Mouse (Mus musculus) forebrain, embryonic 14.5 days (tissue): ENCODE measurements around the gene Tmem243. TPM values are rescaled to one million over a fixed set of nuclear protein-coding genes. Genes with fewer than 3 reads are reported as not detected.
A peak's percentile ranks its signal among the peaks of the same experiment; 100 is the strongest.

Experiments used
- ATAC-seq: fragments of 200-750 bp; cut with Nextera tagmentation; 2 replicates; pipeline ENCODE4 v1.8.0; 2017; ENCODE audit warnings: mild to moderate bottlenecking, moderate library complexity
- DNase-seq: peaks from one replicate; pipeline ENCODE4 v3.0.0-alpha.2; 2015; ENCODE audit warnings: low spot score
- H3K27ac ChIP-seq: fragments of 300-500 bp; sonication (generic); 2 replicates; pipeline ENCODE4 v1.5.1; 2014; ENCODE audit warnings: low read depth, mild to moderate bottlenecking, control low read depth, low read length, moderate library complexity
- H3K27me3 ChIP-seq: fragments of 300-500 bp; sonication (generic); replicated peaks from 2 replicates; pipeline ENCODE4 v1.6.1; 2014; ENCODE audit warnings: low read length, control low read depth, mixed read lengths; ENCODE audit not compliant: control insufficient read depth, insufficient read depth
- H3K36me3 ChIP-seq: fragments of 300-500 bp; sonication (generic); 2 replicates; pipeline ENCODE4 v1.6.1; 2014; ENCODE audit warnings: low read length, control low read depth; ENCODE audit not compliant: control insufficient read depth, insufficient read depth
- H3K4me1 ChIP-seq: fragments of 300-500 bp; sonication (generic); 2 replicates; pipeline ENCODE4 v1.6.1; 2014; ENCODE audit warnings: antibody characterized with exemption, low read length, control low read depth; ENCODE audit not compliant: control insufficient read depth, insufficient read depth
- H3K4me2 ChIP-seq: fragments of 300-500 bp; sonication (generic); 2 replicates; pipeline ENCODE4 v1.6.1; 2014; ENCODE audit warnings: mild to moderate bottlenecking, control low read depth, low read length
- H3K4me3 ChIP-seq: fragments of 300-500 bp; sonication (generic); 2 replicates; pipeline ENCODE4 v1.5.1; 2014; ENCODE audit warnings: low read depth, low read length, control low read depth
- H3K9ac ChIP-seq: fragments of 300-500 bp; sonication (generic); 2 replicates; pipeline ENCODE4 v1.6.1; 2014; ENCODE audit warnings: mild to moderate bottlenecking, low read length, control low read depth, moderate library complexity
- H3K9me3 ChIP-seq: fragments of 300-500 bp; sonication (generic); replicated peaks from 2 replicates; pipeline ENCODE4 v1.6.1; 2016; ENCODE audit warnings: low read length, control low read depth, mixed read lengths; ENCODE audit not compliant: control insufficient read depth
- WGBS: fragments of 180-500 bp; shearing (Covaris S2); extraction: QIAGEN DNeasy Blood & Tissue Kit; methylation state at CpG from one replicate; pipeline ENCODE4 v1.1.7; 2014; 5-methylcytosine and 5-hydroxymethylcytosine counted together
- polyA plus RNA-seq: library from polyadenylated mRNA; unstranded; fragments of >200 nt; fragmentation: Nextera tagmentation; extraction: Ambion mirVana; gene quantifications from 2 replicates; pipeline ENCODE4 v1.2.1, GENCODE M21; 2014

Tmem243 gene
- polyA plus RNA-seq: 11.2 and 14.2 TPM in 2 replicates

GRCm38 (mm10) chr5:9100207-9100848 lies at the start of gene Tmem243:
Gene Tmem243, plus strand, starts transcription at chr5:9100668.
- peaks cover 3% of the 10 kb centered on the region; the same call in 1 of the 2 replicates for H3K9me3 ChIP-seq
- peak within 1 kb of the TSS; percentile 75 for H3K9ac ChIP-seq
- H3K27me3 ChIP-seq: no peaks in the 10 kb centered on the region
- H3K4me2 ChIP-seq: peak within 1 kb of the TSS; percentile 84
- no peaks in the 10 kb centered on the region for H3K36me3 ChIP-seq
- H3K27ac ChIP-seq: peak within 1 kb of the TSS; percentile 33; the same call in 1 of the 2 replicates
- under 1% methylated on average over 59 of the region's 59 CpGs for WGBS
- peak within 1 kb of the TSS; percentile 81 for H3K4me3 ChIP-seq
- peaks cover 10% of the 10 kb centered on the region for H3K4me1 ChIP-seq
- peak; percentile 94 for DNase-seq
- peak; percentile 99 for ATAC-seq

GRCm38 (mm10) chr5:9056020-9056660 lies 44.3 kb upstream of the Tmem243 start:
- no peak overlapping the region for H3K9ac ChIP-seq
- 20% methylated on average over 3 of the region's 3 CpGs for WGBS
- DNase-seq: peak; percentile 85

GRCm38 (mm10) chr5:9057277-9057879 lies 43.1 kb upstream of the Tmem243 start:
- Histone ChIP-seq H3K9me3 (no peaks in the 10 kb centered on the region), H3K4me2 (no peak overlapping the region), H3K4me3 (no peak overlapping the region), H3K27me3 (no peaks in the 10 kb centered on the region), H3K27ac (no peak overlapping the region), H3K9ac (no peak overlapping the region), H3K36me3 (no peaks in the 10 kb centered on the region), H3K4me1 (no peaks in the 10 kb centered on the region)
- ATAC-seq: no peak
- DNase-seq: no peak
- WGBS: 78% methylated on average over 5 of the region's 5 CpGs

More at GRCm38 (mm10) chr5:9056020-9056660, 44.3 kb upstream of the Tmem243 start:
- no peak overlapping the region for H3K4me3 ChIP-seq
- no peak overlapping the region for H3K27ac ChIP-seq
- peak; percentile 79 for ATAC-seq
- H3K36me3 ChIP-seq: no peaks in the 10 kb centered on the region
- H3K27me3 ChIP-seq: no peaks in the 10 kb centered on the region
- H3K9me3 ChIP-seq: no peaks in the 10 kb centered on the region
- H3K4me1 ChIP-seq: no peaks in the 10 kb centered on the region
- no peak overlapping the region for H3K4me2 ChIP-seq

- 0 out of 2 replicates have a peak, but pooled peaks have one; percentile 42 for ATAC-seq
- 44% methylated on average over 6 of the region's 6 CpGs for WGBS
- Histone ChIP-seq H3K4me2 (no peak overlapping the region), H3K36me3 (no peaks in the 10 kb centered on the region), H3K9ac (no peak overlapping the region), H3K27ac (no peak overlapping the region), H3K4me3 (no peak overlapping the region), H3K9me3 (no peaks in the 10 kb centered on the region), H3K4me1 (no peaks in the 10 kb centered on the region), H3K27me3 (no peaks in the 10 kb centered on the region)
- DNase-seq: peak; percentile 11
Observed at GRCm38 (mm10) chr5:9059303-9060023, 41.0 kb upstream of the Tmem243 start.

- ATAC-seq: no peak
- no peaks in the 10 kb centered on the region for H3K27me3 ChIP-seq
- H3K9me3 ChIP-seq: no peaks in the 10 kb centered on the region
- H3K4me2 ChIP-seq: no peak overlapping the region
- H3K9ac ChIP-seq: no peak overlapping the region
- WGBS: 88% methylated on average over 14 of the region's 14 CpGs
- no peak overlapping the region for H3K4me3 ChIP-seq
- no peak overlapping the region for H3K27ac ChIP-seq
- DNase-seq: no peak
- H3K4me1 ChIP-seq: no peaks in the 10 kb centered on the region
- no peaks in the 10 kb centered on the region for H3K36me3 ChIP-seq
Observed at GRCm38 (mm10) chr5:9060228-9060627, 40.2 kb upstream of the Tmem243 start.

- no peaks in the 10 kb centered on the region for H3K36me3 ChIP-seq
- no peaks in the 10 kb centered on the region for H3K27me3 ChIP-seq
- H3K9ac ChIP-seq: no peak overlapping the region
- DNase-seq: no peak
- no peaks in the 10 kb centered on the region for H3K4me1 ChIP-seq
- no peak overlapping the region for H3K4me2 ChIP-seq
- H3K4me3 ChIP-seq: no peak overlapping the region
- WGBS: 98% methylated on average over 1 of the region's 1 CpGs
- no peaks in the 10 kb centered on the region for H3K9me3 ChIP-seq
- no peak for ATAC-seq
- no peak overlapping the region for H3K27ac ChIP-seq
Observed at GRCm38 (mm10) chr5:9064217-9064616, 36.3 kb upstream of the Tmem243 start.

- peak; percentile 70 for DNase-seq
Observed at GRCm38 (mm10) chr5:9068886-9069285, 31.6 kb upstream of the Tmem243 start.

GRCm38 (mm10) chr5:9069599-9070209 lies 30.8 kb upstream of the Tmem243 start:
- no peaks in the 10 kb centered on the region for H3K4me1 ChIP-seq
- no peak overlapping the region for H3K27ac ChIP-seq
- no peak overlapping the region for H3K9ac ChIP-seq
- DNase-seq: peak; percentile 22
- H3K4me2 ChIP-seq: no peak overlapping the region
- 80% methylated on average over 6 of the region's 6 CpGs for WGBS
- no peaks in the 10 kb centered on the region for H3K27me3 ChIP-seq
- no peak overlapping the region for H3K4me3 ChIP-seq
- no peaks in the 10 kb centered on the region for H3K36me3 ChIP-seq
- no peaks in the 10 kb centered on the region for H3K9me3 ChIP-seq
- ATAC-seq: peak; percentile 27

More at GRCm38 (mm10) chr5:9068886-9069285, 31.6 kb upstream of the Tmem243 start:
- Histone ChIP-seq H3K9me3 (no peaks in the 10 kb centered on the region), H3K36me3 (no peaks in the 10 kb centered on the region), H3K27ac (no peak overlapping the region), H3K9ac (no peak overlapping the region), H3K4me3 (no peak overlapping the region), H3K27me3 (no peaks in the 10 kb centered on the region), H3K4me1 (no peaks in the 10 kb centered on the region), H3K4me2 (no peak overlapping the region)
- 42% methylated on average over 2 of the region's 2 CpGs for WGBS
- ATAC-seq: peak; percentile 43; the same call in 1 of the 2 replicates
